Mouse (Mus musculus) stomach, postnatal 0 days (tissue): ENCODE measurements around the gene Zfp94.

Source experiments
- CTCF ChIP-seq: IDR thresholded peaks from 2 replicates; pipeline ENCODE4 v1.5.1; 2016; ENCODE audit warnings: antibody characterized with exemption, low read depth, mild to moderate bottlenecking, moderate library complexity
- EP300 ChIP-seq: optimal IDR thresholded peaks from 2 replicates; pipeline ENCODE3; 2016; ENCODE audit warnings: antibody characterized with exemption

DNA sequence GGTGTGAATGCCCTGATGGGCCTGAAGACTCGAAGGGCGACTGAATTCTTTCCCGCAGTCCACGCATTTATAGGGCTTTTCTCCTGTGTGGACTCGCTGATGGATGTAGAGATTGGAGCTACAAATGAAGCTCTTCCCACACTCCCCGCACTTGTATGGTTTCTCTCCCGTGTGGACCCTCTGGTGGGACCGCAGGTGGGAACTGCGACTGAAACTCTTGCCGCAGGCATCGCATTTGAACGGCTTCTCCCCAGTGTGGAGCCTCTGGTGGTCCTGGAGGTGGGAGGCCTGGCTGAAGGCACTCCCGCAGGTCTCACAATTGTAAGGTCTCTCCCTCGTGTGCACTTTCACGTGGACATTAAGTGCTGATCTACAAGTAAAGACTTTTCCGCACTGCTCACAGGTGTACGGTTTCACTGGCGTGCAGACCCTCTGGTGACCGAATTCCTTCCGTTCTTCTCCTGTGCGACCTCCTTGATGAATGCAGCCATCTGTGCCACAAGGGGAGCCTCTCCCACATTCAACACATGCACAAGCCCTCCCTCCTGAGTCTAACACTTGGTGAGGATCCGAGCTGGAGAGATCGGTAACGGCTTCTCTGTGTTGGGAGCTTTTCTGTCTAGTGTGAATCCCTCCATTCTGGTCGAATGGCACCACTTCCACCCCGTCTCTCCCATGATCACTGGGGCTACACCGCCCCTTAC lies 24.9 kb downstream of the Zfp94 start:
- no peak for TF ChIP-seq EP300
- no peak for TF ChIP-seq CTCF
